Mouse (Mus musculus) skeletal muscle tissue, adult 2 months (tissue): Measurements from ENCODE around the gene Hacd3.
"Not testable (repeated sequence)": the region's sequence is repeated elsewhere in the genome, so short reads cannot be mapped to it uniquely, and the experiment has no call there.

ENCODE experiments used
- DNase-seq: peaks from one replicate; pipeline ENCODE4 v3.0.0-alpha.2; 2012; ENCODE audit warnings: low read depth, low spot score

Hacd3 gene

GRCm38 (mm10) chr9:65020991-65021886, at the start of gene Hacd3:
TSS of gene Hacd3 (minus strand) at chr9:65021693.
- peak; percentile 89 for DNase-seq

- no peak for DNase-seq
Observed at GRCm38 (mm10) chr9:65070587-65070986, 49.1 kb upstream of the Hacd3 start.

- no peak for DNase-seq
Observed at GRCm38 (mm10) chr9:65064251-65064650, 42.8 kb upstream of the Hacd3 start.

- no peak for DNase-seq
Observed at GRCm38 (mm10) chr9:65050981-65051380, 29.5 kb upstream of the Hacd3 start.

DNA sequence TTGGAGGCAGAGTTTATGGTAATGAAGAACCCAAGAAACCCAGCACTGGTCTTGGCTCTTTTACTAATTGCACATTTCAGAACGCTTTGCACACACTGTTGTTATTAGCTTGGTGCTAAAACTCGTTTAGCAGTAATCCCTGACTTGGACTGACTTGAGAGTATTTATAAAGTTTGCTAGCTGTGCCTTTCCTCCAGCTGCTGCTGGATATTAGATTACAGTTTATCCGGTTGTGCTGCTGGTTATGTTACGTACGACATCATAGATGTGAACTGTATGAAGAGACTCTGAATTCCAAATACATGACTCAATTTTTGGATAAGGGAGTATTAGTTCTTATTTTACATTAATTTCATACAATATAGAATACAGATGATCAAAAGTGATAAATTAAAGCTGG, 27.9 kb upstream of the Hacd3 start:
- DNase-seq = peak; percentile 62

DNA sequence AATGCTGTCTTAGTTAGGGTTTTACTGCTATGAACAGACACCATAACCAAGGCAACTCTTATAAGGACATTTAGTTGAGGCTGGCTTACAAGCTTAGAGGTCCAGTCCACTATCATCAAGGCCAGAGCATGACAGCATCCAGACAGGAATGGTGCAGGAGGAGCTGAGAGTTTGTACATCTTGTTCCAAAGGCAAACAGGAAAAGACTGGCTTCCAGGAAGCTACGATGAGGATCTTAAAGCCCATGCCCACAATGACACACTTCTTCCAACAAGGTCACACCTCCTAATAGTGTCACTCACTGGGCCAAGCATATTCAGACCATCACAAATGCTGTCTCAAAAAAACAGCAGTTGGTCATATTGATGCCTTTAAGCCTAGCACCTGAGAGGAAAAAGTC, 25.5 kb upstream of the Hacd3 start:
- DNase-seq = no peak

GRCm38 (mm10) chr9:65041430-65041829, 19.9 kb upstream of the Hacd3 start:
- no peak for DNase-seq

GRCm38 (mm10) chr9:65036861-65037260, 15.4 kb upstream of the Hacd3 start:
- no peak for DNase-seq

- peak; percentile 35 for DNase-seq
Observed at GRCm38 (mm10) chr9:65036456-65036855, 15.0 kb upstream of the Hacd3 start.

DNA sequence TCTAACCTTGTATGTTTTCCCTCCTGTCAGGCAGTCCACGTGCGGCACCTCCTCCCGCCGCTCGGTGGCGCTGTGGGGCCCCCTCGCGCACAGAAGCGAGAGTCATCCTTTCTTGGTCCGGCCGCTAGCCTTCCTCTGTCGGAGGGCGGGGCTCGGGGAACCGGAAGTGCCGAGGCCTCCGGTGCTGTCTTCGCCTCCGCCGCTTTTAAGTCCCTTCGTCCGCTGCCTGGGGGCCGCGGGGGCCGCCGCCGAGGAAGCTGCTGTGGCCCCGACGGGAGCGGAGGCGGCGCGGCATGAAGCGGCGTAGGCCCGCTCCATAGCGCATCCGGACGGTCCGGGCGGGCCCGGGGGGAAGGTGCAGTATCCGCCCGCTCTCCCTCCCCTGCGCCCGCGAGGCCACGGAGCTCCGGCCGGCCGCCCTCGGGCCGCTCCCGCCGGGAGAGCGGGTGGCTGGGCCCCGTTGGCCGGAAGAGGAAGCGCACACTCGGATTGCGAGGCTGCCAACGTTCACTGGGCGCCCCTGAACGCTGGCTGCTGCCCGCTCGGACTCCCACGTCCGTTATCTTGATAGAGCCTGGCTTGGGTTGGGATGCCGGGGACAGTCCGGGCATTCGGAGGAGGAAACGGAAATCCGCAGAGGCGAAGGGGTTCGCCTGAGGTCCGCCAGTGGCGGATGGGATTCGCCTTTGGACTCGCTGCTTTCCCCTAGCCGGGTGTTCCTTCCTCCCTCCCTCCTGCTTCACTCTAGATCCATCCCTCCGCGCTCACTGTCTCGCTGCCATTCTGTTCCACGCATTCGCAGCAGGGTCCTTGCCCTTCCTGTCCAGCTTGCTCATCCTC, 11.0 kb upstream of the Hacd3 start, which contains the start of gene Dpp8:
Gene Dpp8 (plus strand): TSS at position 146 of the 840 bp plus-strand sequence.
- DNase-seq = peak; percentile 89

GRCm38 (mm10) chr9:65031894-65032268, 10.4 kb upstream of the Hacd3 start:
- no peak for DNase-seq

DNA sequence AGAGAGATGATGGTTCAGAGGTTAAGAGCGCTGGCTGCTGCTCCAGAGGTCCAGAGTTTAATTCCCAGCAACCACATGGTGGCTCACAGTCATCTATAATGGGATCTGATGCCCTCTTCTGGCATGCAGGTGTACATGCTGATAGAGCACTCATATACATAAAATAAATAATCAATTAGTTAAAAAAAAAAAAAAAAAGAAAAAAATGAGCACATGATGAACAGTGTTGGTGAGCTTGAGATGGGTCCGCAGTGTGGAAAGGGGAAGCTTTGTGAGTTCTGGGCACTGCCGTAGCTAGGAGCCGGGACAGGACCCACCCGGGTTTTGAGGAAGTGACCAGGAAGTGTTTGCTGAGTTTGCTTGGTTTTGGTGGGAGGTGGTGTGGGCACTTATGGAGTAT, 9.9 kb upstream of the Hacd3 start:
- DNase-seq = not testable (repeated sequence)

DNA sequence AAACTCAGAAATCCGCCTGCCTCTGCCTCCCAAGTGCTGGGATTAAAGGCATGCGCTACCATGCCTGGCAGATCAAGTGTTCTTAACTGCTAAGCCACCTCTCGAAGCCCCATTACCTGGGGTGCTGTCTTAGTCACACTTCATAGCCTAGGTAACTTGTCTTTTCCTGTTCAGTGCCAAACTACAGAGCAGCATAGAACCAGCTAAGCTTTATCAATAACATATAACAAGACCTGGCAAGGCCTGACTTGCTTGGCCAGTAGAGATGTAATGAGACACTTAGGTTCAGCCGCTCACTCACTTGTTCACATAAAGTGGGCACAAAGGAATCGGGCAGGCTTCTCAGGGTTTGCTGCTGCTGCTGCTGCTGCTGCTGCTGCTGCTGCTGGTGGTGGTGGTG, 6.8 kb upstream of the Hacd3 start:
- DNase-seq = no peak

DNA sequence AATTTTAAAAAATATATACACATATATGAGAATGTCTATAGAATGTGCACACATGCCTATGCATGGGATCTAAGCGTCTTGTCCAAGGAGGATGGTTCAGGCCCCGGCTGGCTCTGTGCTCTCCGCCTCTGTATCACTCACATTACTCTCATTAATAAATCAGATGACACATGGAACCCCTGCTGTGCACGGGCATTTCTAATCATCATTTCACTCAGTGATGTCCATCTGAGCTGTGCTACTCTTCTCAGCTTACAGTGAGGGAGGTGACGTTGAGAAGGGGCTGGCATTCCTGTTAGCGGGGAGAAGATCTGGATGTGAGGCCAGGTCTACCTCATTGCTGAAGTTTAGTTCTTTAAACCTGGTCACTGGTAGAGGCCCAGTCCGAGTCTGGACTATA, 5.7 kb upstream of the Hacd3 start:
- no peak for DNase-seq

DNA sequence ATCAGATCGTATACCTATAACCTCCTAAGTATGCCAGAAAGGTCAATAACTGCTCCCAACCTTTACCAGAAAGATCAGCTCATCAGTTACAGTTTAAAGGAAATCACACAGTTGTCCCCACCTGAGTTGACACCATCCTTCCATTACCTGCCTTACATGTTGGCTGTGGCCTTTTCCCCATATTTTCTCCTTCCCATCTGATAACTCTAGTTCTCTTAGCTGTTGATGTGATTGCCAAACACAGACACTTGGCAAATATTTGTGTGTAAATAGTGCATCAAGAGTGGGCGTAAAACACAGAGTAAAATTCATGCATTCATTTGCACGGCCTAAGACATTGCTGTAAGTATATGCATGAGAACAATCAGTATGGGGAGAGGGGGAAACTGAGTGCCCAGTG, 2.0 kb upstream of the Hacd3 start:
- DNase-seq = no peak

GRCm38 (mm10) chr9:65022580-65023135, 1.2 kb upstream of the Hacd3 start:
- DNase-seq = no peak

DNA sequence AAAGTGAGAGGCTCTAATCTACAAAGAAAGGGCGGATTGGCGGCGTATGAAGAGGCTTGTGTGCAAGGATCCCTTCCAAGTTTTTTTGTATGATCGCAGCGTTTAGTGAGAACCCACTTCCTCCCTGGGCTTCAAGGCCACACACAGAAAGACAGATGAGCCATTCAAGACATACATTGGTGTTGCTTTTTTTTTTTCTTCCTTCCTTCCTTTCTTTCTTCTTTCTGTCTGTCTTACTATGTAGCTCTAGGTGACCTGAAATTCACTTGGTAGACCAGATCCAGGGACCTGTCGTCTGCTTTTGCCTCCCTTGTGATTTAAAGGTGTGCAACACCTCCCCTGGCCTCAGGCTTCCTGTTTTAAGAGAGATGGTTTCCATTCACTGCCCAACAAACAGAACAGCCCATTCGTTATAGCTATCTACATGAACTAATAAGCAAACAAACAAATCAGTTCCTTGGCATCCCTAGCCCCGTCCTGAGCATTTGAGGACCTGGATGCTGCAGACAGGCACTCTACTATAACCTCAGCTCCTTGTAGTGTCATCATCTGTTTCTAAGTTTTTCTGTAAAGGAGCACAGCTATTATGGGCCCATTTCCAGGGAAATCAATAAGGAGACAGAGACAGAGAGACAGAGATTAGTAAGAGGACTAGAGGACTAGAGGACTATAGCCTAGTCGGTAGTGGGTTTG, 540 bp upstream of the Hacd3 start:
- no peak for DNase-seq

DNA sequence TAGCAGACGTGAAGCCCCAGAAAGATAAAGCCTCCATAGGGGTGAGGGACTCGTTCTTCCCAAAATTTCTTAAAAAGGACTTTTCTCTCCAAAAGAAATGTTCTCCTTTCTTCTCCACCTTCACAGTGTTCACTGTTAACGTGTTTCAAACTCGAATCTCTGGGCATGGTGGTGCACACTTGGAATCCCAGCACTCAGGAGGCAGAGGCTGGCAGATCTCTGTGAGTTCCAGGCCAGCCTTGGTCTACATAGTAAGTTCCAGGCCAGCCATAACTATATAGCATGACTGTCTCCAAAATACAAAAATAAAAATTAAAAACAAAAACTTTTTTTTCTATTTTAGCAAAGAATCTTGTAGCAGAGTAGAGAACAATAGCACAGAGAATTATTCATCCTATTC, 1.4 kb downstream of the Hacd3 start:
- no peak for DNase-seq

- DNase-seq = no peak
Observed at GRCm38 (mm10) chr9:65019146-65019545, 2.3 kb downstream of the Hacd3 start.

GRCm38 (mm10) chr9:65018588-65019121, 2.8 kb downstream of the Hacd3 start:
- DNase-seq = no peak

DNA sequence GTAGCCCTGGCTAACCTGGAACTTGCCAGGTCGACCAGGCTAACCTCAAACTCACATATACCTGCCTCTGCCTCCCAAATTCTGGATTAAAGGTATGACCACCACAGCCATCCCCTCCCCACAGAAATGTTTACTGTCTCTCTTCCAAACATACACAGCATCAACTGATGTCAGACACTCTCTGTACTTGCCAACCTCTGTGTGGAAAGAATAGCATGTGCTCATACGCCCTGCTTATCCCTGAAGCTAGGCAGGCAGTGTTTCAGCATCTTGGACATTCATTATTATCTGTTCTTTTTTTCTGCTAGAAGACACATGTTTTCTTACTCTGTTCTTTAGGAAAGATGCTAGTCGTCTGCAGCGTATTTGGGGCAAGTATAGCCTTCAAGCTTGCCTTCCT, 3.6 kb downstream of the Hacd3 start:
- no peak for DNase-seq
